Mouse (Mus musculus) kidney, adult 2 months (tissue): ENCODE measurements at regions not wholly inside any gene's neighbourhood (a gene's known extent, or its start where the extent isn't known, plus 50 kb on each side); places are given as distances from the start of the nearest gene placed in this dataset.

Experiments used
- CTCF ChIP-seq: fragments of 200-500 bp; conservative IDR thresholded peaks from 2 replicates; pipeline ENCODE4 v1.5.1; 2011; ENCODE audit warnings: low read depth, mild to moderate bottlenecking, control low read depth, low read length, moderate library complexity, mixed read lengths; ENCODE audit not compliant: insufficient read depth, insufficient read length
- POLR2A ChIP-seq: fragments of 200-500 bp; IDR thresholded peaks from one replicate; pipeline ENCODE4 v1.6.1; 2011; ENCODE audit warnings: low read depth, low read length, control low read depth

DNA sequence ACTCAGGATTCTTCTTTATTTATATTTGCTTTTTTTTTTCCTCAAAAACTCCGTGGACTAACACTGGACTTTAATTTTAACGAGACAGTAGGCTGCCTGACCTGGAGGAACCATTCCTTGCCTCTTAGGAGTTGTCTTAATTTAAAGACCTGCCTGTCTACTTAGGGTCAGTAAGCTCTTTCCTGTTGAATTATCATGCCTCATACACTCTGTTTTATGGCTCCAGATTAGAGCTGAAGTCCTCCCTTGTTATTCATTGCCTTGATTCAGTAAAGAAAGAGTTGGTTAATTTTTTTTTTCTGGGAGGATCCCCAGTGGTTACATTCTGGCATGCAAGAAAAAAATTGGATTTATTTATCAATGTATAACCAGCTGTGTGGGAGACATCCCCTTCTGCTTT lies 187.3 kb upstream of the Cdh6 start:
- TF ChIP-seq POLR2A (no peak), CTCF (no peak)
